Comparison of ENCODE assay signal across 8 mouse cellular contexts in genomic region chr8:71907798-71908257, GRCm38 (mm10). TPM values are rescaled to one million over a fixed set of nuclear protein-coding genes. Genes with fewer than 3 reads are reported as not detected.
DNase-seq lines count a peak whose midpoint lies in the region; ATAC-seq lines count a peak whose summit lies in the region.

No protein-coding gene starts in this region.

- 0 out of 2 replicates have a peak, but pooled peaks cover 2% of the 10 kb centered on the region for H3K27me3 ChIP-seq in hindbrain, embryonic 10.5 days (ENCODE audit: insufficient read depth, poor library complexity, severe bottlenecking)
- H3K27me3 ChIP-seq in midbrain, embryonic 12.5 days, result peaks cover 15% of the 10 kb centered on the region; the same call in 1 of the 2 replicates

- H3K9me3 ChIP-seq in hindbrain, embryonic 10.5 days, result 0 out of 2 replicates have a peak, but pooled peaks cover 2% of the 10 kb centered on the region
- no peaks in the 10 kb centered on the region for H3K9me3 ChIP-seq in midbrain, embryonic 12.5 days

- 96% methylated on average over 5 of the region's 5 CpGs for WGBS in hindbrain, embryonic 10.5 days
- WGBS in midbrain, embryonic 12.5 days, result 98% methylated on average over 5 of the region's 5 CpGs

- peaks cover 3% of the 10 kb centered on the region; the same call in 1 of the 2 replicates for H3K36me3 ChIP-seq in hindbrain, embryonic 10.5 days
- no peaks in the 10 kb centered on the region for H3K36me3 ChIP-seq in midbrain, embryonic 12.5 days

- peak overlapping the region; percentile 78 for H3K4me3 ChIP-seq in hindbrain, embryonic 10.5 days
- peak overlapping the region; percentile 70 for H3K4me3 ChIP-seq in midbrain, embryonic 12.5 days

- H3K9ac ChIP-seq in midbrain, embryonic 12.5 days (replicated peaks), result no peak overlapping the region

- peak overlapping the region; percentile 56 for H3K4me2 ChIP-seq in midbrain, embryonic 12.5 days (replicated peaks)

- ATAC-seq in midbrain, embryonic 12.5 days (ENCODE audit: low FRiP score, low read depth), result no peak

- DNase-seq in kidney, postnatal 10 days, result peak; percentile 10
- no peak for DNase-seq in kidney, postnatal 25 days
- DNase-seq in adipocyte (ENCODE audit: low spot score), result peak; percentile 12
- DNase-seq in hindbrain, embryonic 10.5 days (ENCODE audit: low spot score), result no peak
- no peak for DNase-seq in spleen, postnatal 14 days (ENCODE audit: low spot score in 2 of 2)
- no peak for DNase-seq in c-Kit-positive CD71-positive TER-119-positive erythroid progenitor cells, embryonic 14.5 days (ENCODE audit: low spot score)
- no peak for DNase-seq in embryo, embryonic 9.5 days (ENCODE audit: extremely low spot score)

- no peaks in the 10 kb centered on the region; the same call in 1 of the 2 replicates for H3K4me1 ChIP-seq in hindbrain, embryonic 10.5 days (replicated peaks)
- H3K4me1 ChIP-seq in midbrain, embryonic 12.5 days, result 0 out of 2 replicates have a peak, but pooled peaks cover 2% of the 10 kb centered on the region

- H3K27ac ChIP-seq in hindbrain, embryonic 10.5 days, result peak overlapping the region; percentile 100
- peak overlapping the region; percentile 99 for H3K27ac ChIP-seq in midbrain, embryonic 12.5 days (replicated peaks)

RNA-seq across cellular contexts. Expression of gene Zfp882, which starts 0.6 kb away (rescaled TPM):
- polyA plus RNA-seq in hindbrain, embryonic 10.5 days (2016; fragmentation: Nextera tagmentation; extraction: Ambion mirVana), result 8.6 and 8.7 TPM in 2 replicates
- 14.7 and 15.1 TPM in 2 replicates for polyA plus RNA-seq in midbrain, embryonic 12.5 days (2016; fragmentation: Nextera tagmentation; extraction: Ambion mirVana)

RNA-seq across cellular contexts. Expression of gene Zfp617, which starts 0.6 kb away (rescaled TPM):
- polyA plus RNA-seq in hindbrain, embryonic 10.5 days (2016; fragmentation: Nextera tagmentation; extraction: Ambion mirVana), result 31.7 and 34.2 TPM in 2 replicates
- 37.5 and 40.6 TPM in 2 replicates for polyA plus RNA-seq in midbrain, embryonic 12.5 days (2016; fragmentation: Nextera tagmentation; extraction: Ambion mirVana)

RNA-seq across cellular contexts. Expression of gene Zfp709, which starts 26.0 kb away (rescaled TPM):
- 4.3 and 5.3 TPM in 2 replicates for polyA plus RNA-seq in hindbrain, embryonic 10.5 days (2016; fragmentation: Nextera tagmentation; extraction: Ambion mirVana)
- polyA plus RNA-seq in midbrain, embryonic 12.5 days (2016; fragmentation: Nextera tagmentation; extraction: Ambion mirVana), result 8.6 and 8.8 TPM in 2 replicates

RNA-seq across cellular contexts. Expression of gene Zfp961, which starts 43.0 kb away (rescaled TPM):
- 18.3 and 26.3 TPM in 2 replicates for polyA plus RNA-seq in hindbrain, embryonic 10.5 days (2016; fragmentation: Nextera tagmentation; extraction: Ambion mirVana)
- polyA plus RNA-seq in midbrain, embryonic 12.5 days (2016; fragmentation: Nextera tagmentation; extraction: Ambion mirVana), result 20.6 and 23.6 TPM in 2 replicates

Comparison
In these comparisons a context has a peak if more than half of its experiments do, and no peak if none do; other contexts are left out.
1. DNase-seq: peak in kidney, postnatal 10 days (single experiment) and adipocyte (single experiment); none in kidney, postnatal 25 days (0 of 2), hindbrain, embryonic 10.5 days (single experiment), spleen, postnatal 14 days (0 of 2), c-Kit-positive CD71-positive TER-119-positive erythroid progenitor cells, embryonic 14.5 days (single experiment) and embryo, embryonic 9.5 days (single experiment).